Mouse (Mus musculus) heart, embryonic 11.5 days (tissue): ENCODE data around the gene Dync1li1. TPM values are rescaled to one million over a fixed set of nuclear protein-coding genes. Genes with fewer than 3 reads are reported as not detected.
"Not testable (repeated sequence)": the region's sequence is repeated elsewhere in the genome, so short reads cannot be mapped to it uniquely, and the experiment has no call there.

Experiments used
- ATAC-seq: fragments of 200-750 bp; cut with Nextera tagmentation; replicated peaks from 2 replicates; pipeline ENCODE4 v1.8.0; 2017; ENCODE audit warnings: moderate library complexity; ENCODE audit not compliant: insufficient number of reproducible peaks, low FRiP score, low TSS enrichment
- H3K27ac ChIP-seq: fragments of 300-500 bp; sonication (generic); 2 replicates; pipeline ENCODE4 v1.5.1; 2014; ENCODE audit warnings: mild to moderate bottlenecking, low read depth, low read length
- H3K27me3 ChIP-seq: fragments of 300-500 bp; sonication (generic); 2 replicates; pipeline ENCODE4 v1.6.1; 2014; ENCODE audit warnings: mild to moderate bottlenecking, low read length, mixed read lengths; ENCODE audit not compliant: control insufficient read depth, insufficient read depth
- H3K36me3 ChIP-seq: fragments of 300-500 bp; sonication (generic); 2 replicates; pipeline ENCODE4 v1.6.1; 2014; ENCODE audit warnings: mild to moderate bottlenecking, low read length, moderate library complexity, mixed read lengths; ENCODE audit not compliant: control insufficient read depth, insufficient read depth
- H3K4me1 ChIP-seq: fragments of 300-500 bp; sonication (generic); 2 replicates; pipeline ENCODE4 v1.6.1; 2014; ENCODE audit warnings: low read length; ENCODE audit not compliant: control insufficient read depth, insufficient read depth
- H3K4me2 ChIP-seq: fragments of 300-500 bp; sonication (generic); 2 replicates; pipeline ENCODE4 v1.6.1; 2014; ENCODE audit warnings: mild to moderate bottlenecking, moderate library complexity
- H3K4me3 ChIP-seq: fragments of 300-500 bp; sonication (generic); 2 replicates; pipeline ENCODE4 v1.5.1; 2014; ENCODE audit warnings: low read depth, low read length
- H3K9ac ChIP-seq: fragments of 300-500 bp; sonication (generic); 2 replicates; pipeline ENCODE4 v1.6.1; 2014; ENCODE audit warnings: mild to moderate bottlenecking, low read depth, low read length, moderate library complexity
- H3K9me3 ChIP-seq: fragments of 300-500 bp; sonication (generic); replicated peaks from 2 replicates; pipeline ENCODE4 v1.6.1; 2016; ENCODE audit warnings: low read length; ENCODE audit not compliant: control insufficient read depth
- WGBS: fragments of 180-500 bp; shearing (Covaris S2); extraction: QIAGEN DNeasy Blood & Tissue Kit; methylation state at CpG from one replicate; pipeline ENCODE4 v1.1.7; 2014; ENCODE audit not compliant: insufficient replicate concordance; 5-methylcytosine and 5-hydroxymethylcytosine counted together
- polyA plus RNA-seq: library from polyadenylated mRNA; unstranded; fragments of >200 nt; fragmentation: Nextera tagmentation; extraction: Ambion mirVana; gene quantifications from 2 replicates; pipeline ENCODE4 v1.2.1, GENCODE M21; 2014

Dync1li1 gene
- polyA plus RNA-seq, 1 experiment from 2014 or later, result 76.1 TPM

GRCm38 (mm10) chr9:114687639-114688038, 951 bp upstream of the Dync1li1 start:
- Histone ChIP-seq H3K4me2 (peak overlapping the region; percentile 84), H3K9ac (peak overlapping the region; percentile 91; the same call in 1 of the 2 replicates), H3K27ac (no peak overlapping the region), H3K4me3 (peak overlapping the region; percentile 79; the same call in 1 of the 2 replicates), H3K36me3 (peaks cover 5% of the 10 kb centered on the region; the same call in 1 of the 2 replicates), H3K4me1 (peaks cover 17% of the 10 kb centered on the region), H3K27me3 (no peaks in the 10 kb centered on the region), H3K9me3 (no peaks in the 10 kb centered on the region)
- WGBS, result 76% methylated on average over 13 of the region's 13 CpGs
- no peak for ATAC-seq

- Histone ChIP-seq H3K36me3 (peaks cover 7% of the 10 kb centered on the region; the same call in 1 of the 2 replicates), H3K9me3 (no peaks in the 10 kb centered on the region), H3K4me1 (peaks cover 17% of the 10 kb centered on the region), H3K4me2 (peak overlapping the region; percentile 84), H3K27me3 (no peaks in the 10 kb centered on the region), H3K27ac (peak overlapping the region; percentile 88), H3K4me3 (peak overlapping the region; percentile 79), H3K9ac (peak overlapping the region; percentile 91)
- ATAC-seq, result peak; percentile 70
- under 1% methylated on average over 50 of the region's 50 CpGs for WGBS
Observed at GRCm38 (mm10) chr9:114688953-114689407, 390 bp downstream of the Dync1li1 start.

GRCm38 (mm10) chr9:114690119-114690601, 1.6 kb downstream of the Dync1li1 start:
- no peaks in the 10 kb centered on the region for H3K9me3 ChIP-seq
- peaks cover 16% of the 10 kb centered on the region for H3K36me3 ChIP-seq
- H3K27ac ChIP-seq, result no peak overlapping the region
- no peak for ATAC-seq
- H3K4me2 ChIP-seq, result peak overlapping the region; percentile 84
- WGBS, result 9% methylated on average over 10 of the region's 10 CpGs
- H3K4me1 ChIP-seq, result peaks cover 17% of the 10 kb centered on the region
- no peaks in the 10 kb centered on the region for H3K27me3 ChIP-seq
- H3K4me3 ChIP-seq, result peak overlapping the region; percentile 79
- peak overlapping the region; percentile 54 for H3K9ac ChIP-seq

- H3K36me3 ChIP-seq, result peaks cover 18% of the 10 kb centered on the region
- no peak overlapping the region for H3K9ac ChIP-seq
- no peak for ATAC-seq
- H3K27me3 ChIP-seq, result no peaks in the 10 kb centered on the region
- H3K27ac ChIP-seq, result no peak overlapping the region
- no peak overlapping the region for H3K4me2 ChIP-seq
- H3K4me3 ChIP-seq, result no peak overlapping the region
- H3K9me3 ChIP-seq, result no peaks in the 10 kb centered on the region
- peaks cover 17% of the 10 kb centered on the region for H3K4me1 ChIP-seq
Observed at GRCm38 (mm10) chr9:114691112-114691511, 2.5 kb downstream of the Dync1li1 start.

- H3K27me3 ChIP-seq, H3K9me3 ChIP-seq, H3K9ac ChIP-seq, H3K4me2 ChIP-seq, ATAC-seq, H3K27ac ChIP-seq, H3K4me1 ChIP-seq, H3K4me3 ChIP-seq: not testable (repeated sequence)
- 94% methylated on average over 8 of the region's 8 CpGs for WGBS
- H3K36me3 ChIP-seq, result peaks cover 18% of the 10 kb centered on the region
Observed at GRCm38 (mm10) chr9:114695662-114696061, 7.1 kb downstream of the Dync1li1 start.

- H3K36me3 ChIP-seq, result peaks cover 18% of the 10 kb centered on the region
- 91% methylated on average over 4 of the region's 4 CpGs for WGBS
Observed at GRCm38 (mm10) chr9:114697072-114697471, 8.5 kb downstream of the Dync1li1 start.

GRCm38 (mm10) chr9:114697926-114698325, 9.3 kb downstream of the Dync1li1 start:
- H3K4me2 ChIP-seq, result no peak overlapping the region
- 0 out of 2 replicates have a peak, but pooled peaks cover 3% of the 10 kb centered on the region for H3K4me1 ChIP-seq
- H3K27ac ChIP-seq, result no peak overlapping the region
- 95% methylated on average over 5 of the region's 5 CpGs for WGBS
- no peak overlapping the region for H3K4me3 ChIP-seq
- ATAC-seq, result no peak
- H3K9me3 ChIP-seq, result no peaks in the 10 kb centered on the region
- H3K36me3 ChIP-seq, result peaks cover 10% of the 10 kb centered on the region
- no peak overlapping the region for H3K9ac ChIP-seq
- H3K27me3 ChIP-seq, result no peaks in the 10 kb centered on the region

More at GRCm38 (mm10) chr9:114697072-114697471, 8.5 kb downstream of the Dync1li1 start:
- no peak overlapping the region for H3K4me3 ChIP-seq
- no peaks in the 10 kb centered on the region for H3K27me3 ChIP-seq
- H3K4me2 ChIP-seq, result no peak overlapping the region
- H3K9ac ChIP-seq, result no peak overlapping the region
- 0 out of 2 replicates have a peak, but pooled peaks cover 3% of the 10 kb centered on the region for H3K4me1 ChIP-seq
- H3K27ac ChIP-seq, result no peak overlapping the region
- ATAC-seq, result no peak
- no peaks in the 10 kb centered on the region for H3K9me3 ChIP-seq

- H3K9ac ChIP-seq, result no peak overlapping the region
- H3K4me2 ChIP-seq, result no peak overlapping the region
- no peaks in the 10 kb centered on the region for H3K27me3 ChIP-seq
- H3K27ac ChIP-seq, result no peak overlapping the region
- ATAC-seq, result no peak
- H3K9me3 ChIP-seq, result no peaks in the 10 kb centered on the region
- WGBS, result 67% methylated on average over 6 of the region's 6 CpGs
- H3K4me1 ChIP-seq, result 0 out of 2 replicates have a peak, but pooled peaks cover 3% of the 10 kb centered on the region
- peaks cover 8% of the 10 kb centered on the region; the same call in 1 of the 2 replicates for H3K36me3 ChIP-seq
- no peak overlapping the region for H3K4me3 ChIP-seq
Observed at GRCm38 (mm10) chr9:114699262-114699661, 10.7 kb downstream of the Dync1li1 start.
